Mouse (Mus musculus) 3T3-L1 (cell line): ENCODE measurements around the gene Spry1.
"Not testable (repeated sequence)": the region's sequence is repeated elsewhere in the genome, so short reads cannot be mapped to it uniquely, and the experiment has no call there.

ENCODE experiments used
- DNase-seq: peaks from one replicate; pipeline ENCODE4 v3.0.0-alpha.2; 2015; ENCODE audit warnings: low read depth, low spot score

Spry1 gene

GRCm38 (mm10) chr3:37639690-37640089 is at the start of gene Spry1:
Spry1 (plus strand) TSS chr3:37639947.
- DNase-seq = peak; percentile 91

GRCm38 (mm10) chr3:37595721-37596120 is 44.0 kb upstream of the Spry1 start:
- no peak for DNase-seq

- no peak for DNase-seq
These were observed 43.2 kb upstream of the Spry1 start for GRCm38 (mm10) chr3:37596519-37596918.

GRCm38 (mm10) chr3:37597200-37597599 is 42.5 kb upstream of the Spry1 start:
- no peak for DNase-seq

- DNase-seq = not testable (repeated sequence)
These were observed 40.1 kb upstream of the Spry1 start for GRCm38 (mm10) chr3:37599641-37600040.

- no peak for DNase-seq
These were observed 37.4 kb upstream of the Spry1 start for GRCm38 (mm10) chr3:37602356-37602755.

GRCm38 (mm10) chr3:37602890-37603289 is 36.9 kb upstream of the Spry1 start:
- no peak for DNase-seq

GRCm38 (mm10) chr3:37603541-37603940 is 36.2 kb upstream of the Spry1 start:
- DNase-seq = no peak

GRCm38 (mm10) chr3:37604976-37605875 is 34.5 kb upstream of the Spry1 start:
- DNase-seq = no peak

GRCm38 (mm10) chr3:37605876-37606238 is 33.9 kb upstream of the Spry1 start:
- no peak for DNase-seq

- DNase-seq = peak; percentile 22
These were observed 30.8 kb upstream of the Spry1 start for GRCm38 (mm10) chr3:37608926-37609325.

GRCm38 (mm10) chr3:37610670-37611069 is 29.1 kb upstream of the Spry1 start:
- DNase-seq = peak; percentile 67

GRCm38 (mm10) chr3:37613722-37614121 is 26.0 kb upstream of the Spry1 start:
- peak; percentile 21 for DNase-seq

GRCm38 (mm10) chr3:37614878-37615650 is 24.7 kb upstream of the Spry1 start:
- DNase-seq = no peak

GRCm38 (mm10) chr3:37616586-37617547 is 22.9 kb upstream of the Spry1 start:
- DNase-seq = no peak

- DNase-seq = no peak
These were observed 7.5 kb upstream of the Spry1 start for GRCm38 (mm10) chr3:37632246-37632645.

- no peak for DNase-seq
These were observed 7.0 kb upstream of the Spry1 start for GRCm38 (mm10) chr3:37632751-37633150.

- DNase-seq = peak; percentile 63
These were observed 5.1 kb upstream of the Spry1 start for GRCm38 (mm10) chr3:37634648-37635047.

- no peak for DNase-seq
These were observed 2.8 kb upstream of the Spry1 start for GRCm38 (mm10) chr3:37636921-37637320.

GRCm38 (mm10) chr3:37640162-37640721 is 495 bp downstream of the Spry1 start:
- DNase-seq = no peak

GRCm38 (mm10) chr3:37640810-37641209 is 1.1 kb downstream of the Spry1 start:
- peak; percentile 63 for DNase-seq
